Mouse (Mus musculus): Measurements from ENCODE around the gene Lmo2. TPM values are rescaled to one million over a fixed set of nuclear protein-coding genes. Genes with fewer than 3 reads are reported as not detected.
"Not testable (repeated sequence)": the region's sequence is repeated elsewhere in the genome, so short reads cannot be mapped to it uniquely, and the experiment has no call there.

The Lmo2 gene
- polyA plus RNA-seq, 1 experiment from 2014 or later = 27.1 TPM

GRCm38 (mm10) chr2:103989724-103990123, 31.9 kb downstream of the Lmo2 start:
- Histone ChIP-seq H3K27ac (no peak overlapping the region), H3K27me3 (replicated peaks) (0 out of 2 replicates have a peak, but pooled peaks cover 7% of the 10 kb centered on the region), H3K4me2 (no peak overlapping the region), H3K9ac (no peak overlapping the region), H3K4me3 (replicated peaks) (no peak overlapping the region), H3K4me1 (no peaks in the 10 kb centered on the region), H3K9me3 (no peaks in the 10 kb centered on the region), H3K36me3 (no peaks in the 10 kb centered on the region)
- ATAC-seq (ENCODE audit: insufficient read depth, low FRiP score, low read depth) = no peak
- 82% methylated on average over 6 of the region's 6 CpGs for WGBS

- Histone ChIP-seq H3K9ac (no peak overlapping the region), H3K4me2 (no peak overlapping the region), H3K9me3 (no peaks in the 10 kb centered on the region), H3K36me3 (no peaks in the 10 kb centered on the region), H3K4me1 (no peaks in the 10 kb centered on the region), H3K27me3 (replicated peaks) (0 out of 2 replicates have a peak, but pooled peaks cover 7% of the 10 kb centered on the region), H3K4me3 (replicated peaks) (no peak overlapping the region), H3K27ac (no peak overlapping the region)
- ATAC-seq (ENCODE audit: insufficient read depth, low FRiP score, low read depth) = no peak
Observed at GRCm38 (mm10) chr2:103991303-103991702, 33.5 kb downstream of the Lmo2 start.

DNA sequence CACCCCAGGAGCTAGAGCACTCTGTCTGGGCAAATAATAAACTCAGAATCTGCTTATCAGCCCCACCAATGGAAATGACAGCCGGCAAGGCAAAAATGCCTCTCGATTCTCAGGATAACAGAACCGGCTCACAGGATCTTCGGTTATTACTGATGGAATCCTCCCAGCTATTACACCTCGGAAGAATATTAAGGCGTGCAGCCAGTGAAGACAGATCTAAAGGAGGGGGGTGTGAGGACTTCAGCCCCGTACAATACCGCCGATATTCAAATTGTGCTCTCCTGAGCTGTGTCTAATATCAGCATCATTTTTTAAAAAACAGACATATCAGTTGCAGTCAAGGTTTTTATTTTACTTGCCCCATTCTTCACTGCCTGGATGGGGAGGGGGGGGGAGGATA, 34.4 kb downstream of the Lmo2 start:
- Histone ChIP-seq H3K36me3 (no peaks in the 10 kb centered on the region), H3K9me3 (no peaks in the 10 kb centered on the region), H3K4me2 (no peak overlapping the region), H3K4me1 (no peaks in the 10 kb centered on the region), H3K9ac (no peak overlapping the region), H3K27me3 (replicated peaks) (0 out of 2 replicates have a peak, but pooled peaks cover 7% of the 10 kb centered on the region), H3K4me3 (replicated peaks) (no peak overlapping the region), H3K27ac (no peak overlapping the region)
- ATAC-seq (ENCODE audit: insufficient read depth, low FRiP score, low read depth) = no peak
- WGBS = 66% methylated on average over 9 of the region's 9 CpGs

GRCm38 (mm10) chr2:103992618-103993332, 35.0 kb downstream of the Lmo2 start:
- Histone ChIP-seq H3K36me3 (no peaks in the 10 kb centered on the region), H3K27ac (no peak overlapping the region), H3K27me3 (replicated peaks) (0 out of 2 replicates have a peak, but pooled peaks cover 7% of the 10 kb centered on the region), H3K4me1 (no peaks in the 10 kb centered on the region), H3K9me3 (no peaks in the 10 kb centered on the region), H3K9ac (no peak overlapping the region), H3K4me3 (replicated peaks) (no peak overlapping the region), H3K4me2 (no peak overlapping the region)
- WGBS = 37% methylated on average over 17 of the region's 17 CpGs
- no peak for ATAC-seq (ENCODE audit: insufficient read depth, low FRiP score, low read depth)

GRCm38 (mm10) chr2:104001076-104001475, 43.3 kb downstream of the Lmo2 start:
- no peaks in the 10 kb centered on the region for H3K36me3 ChIP-seq
- ATAC-seq (ENCODE audit: insufficient read depth, low FRiP score, low read depth) = no peak
- no peak overlapping the region for H3K9ac ChIP-seq
- H3K4me1 ChIP-seq = no peaks in the 10 kb centered on the region
- H3K27me3 ChIP-seq (replicated peaks) = no peaks in the 10 kb centered on the region; the same call in 1 of the 2 replicates
- no peak overlapping the region for H3K4me3 ChIP-seq (replicated peaks)
- H3K4me2 ChIP-seq = no peak overlapping the region
- whole genome bisulfite sequencing = 24% methylated on average over 2 of the region's 2 CpGs
- no peak overlapping the region for H3K27ac ChIP-seq
- H3K9me3 ChIP-seq = no peaks in the 10 kb centered on the region

DNA sequence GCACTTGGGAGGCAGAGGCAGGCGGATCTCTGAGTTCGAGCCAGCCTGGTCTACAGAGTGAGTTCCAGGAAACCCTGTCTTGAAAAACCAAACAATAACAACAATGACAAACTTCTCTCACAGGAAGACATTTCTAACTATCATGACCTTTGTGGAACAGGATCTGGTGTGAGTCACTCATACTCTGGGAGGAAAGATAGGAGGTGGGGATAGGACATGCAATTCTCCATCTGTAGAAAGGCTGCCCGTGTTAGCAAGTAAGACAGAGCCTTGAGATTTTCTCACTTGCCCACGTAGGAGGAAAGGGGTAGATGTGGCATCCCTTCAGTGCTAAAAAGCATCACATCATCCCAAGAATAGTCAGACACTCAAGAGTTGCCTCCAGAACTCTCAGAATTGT, 44.1 kb downstream of the Lmo2 start:
- Histone ChIP-seq H3K9me3 (no peaks in the 10 kb centered on the region), H3K9ac (no peak overlapping the region), H3K4me2 (no peak overlapping the region), H3K27ac (no peak overlapping the region), H3K27me3 (replicated peaks) (no peaks in the 10 kb centered on the region; the same call in 1 of the 2 replicates), H3K4me3 (replicated peaks) (no peak overlapping the region), H3K4me1 (no peaks in the 10 kb centered on the region), H3K36me3 (no peaks in the 10 kb centered on the region)
- ATAC-seq (ENCODE audit: insufficient read depth, low FRiP score, low read depth) = no peak
- 72% methylated on average over 4 of the region's 4 CpGs for WGBS

DNA sequence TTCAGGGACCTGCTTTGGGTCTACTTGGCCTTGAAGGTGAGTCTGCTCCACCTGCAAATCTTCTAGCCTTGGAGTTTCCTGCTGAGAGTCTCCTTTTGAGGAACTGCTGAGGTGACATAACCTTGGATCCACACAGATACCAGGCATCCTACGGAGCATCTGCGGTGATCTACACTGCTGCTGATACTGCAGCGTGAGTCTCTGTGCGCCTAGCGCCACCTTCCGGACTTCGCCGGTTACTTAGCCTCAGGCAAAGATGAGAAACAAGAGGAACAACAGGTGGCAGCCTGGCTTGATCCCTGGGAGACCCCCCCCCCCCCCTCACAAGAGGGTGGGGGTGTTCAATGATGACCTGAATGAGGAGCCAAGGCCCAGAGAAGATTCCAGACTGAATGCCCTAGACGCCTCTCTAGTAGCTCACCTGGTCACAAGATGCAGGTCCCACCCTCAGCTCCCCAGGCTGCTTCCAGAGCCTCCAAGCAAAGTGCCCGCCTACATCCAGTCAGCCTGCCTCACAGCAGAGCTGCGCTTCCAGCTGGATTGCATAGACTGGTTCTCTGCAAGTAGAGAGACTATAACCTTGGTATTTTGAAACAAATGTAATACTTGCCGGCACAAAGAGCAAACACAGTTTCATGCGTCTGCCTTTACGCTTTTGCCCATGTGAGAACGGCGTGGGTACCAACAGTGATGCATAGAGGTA, 45.1 kb downstream of the Lmo2 start:
- no peaks in the 10 kb centered on the region for H3K4me1 ChIP-seq
- H3K27me3 ChIP-seq (replicated peaks) = no peaks in the 10 kb centered on the region; the same call in 1 of the 2 replicates
- no peaks in the 10 kb centered on the region for H3K9me3 ChIP-seq
- 32% methylated on average over 16 of the region's 16 CpGs for WGBS
- no peak overlapping the region for H3K9ac ChIP-seq
- no peak for ATAC-seq (ENCODE audit: insufficient read depth, low FRiP score, low read depth)
- no peaks in the 10 kb centered on the region for H3K36me3 ChIP-seq
- H3K4me2 ChIP-seq = no peak overlapping the region
- H3K4me3 ChIP-seq (replicated peaks) = no peak overlapping the region
- no peak overlapping the region for H3K27ac ChIP-seq

- no peaks in the 10 kb centered on the region for H3K9me3 ChIP-seq
- H3K27me3 ChIP-seq (replicated peaks) = no peaks in the 10 kb centered on the region; the same call in 1 of the 2 replicates
- H3K4me3 ChIP-seq (replicated peaks) = no peak overlapping the region
- no peak overlapping the region for H3K9ac ChIP-seq
- no peaks in the 10 kb centered on the region for H3K36me3 ChIP-seq
- no peak overlapping the region for H3K4me2 ChIP-seq
- no peaks in the 10 kb centered on the region for H3K4me1 ChIP-seq
- 79% methylated on average over 7 of the region's 7 CpGs for WGBS
- no peak overlapping the region for H3K27ac ChIP-seq
- no peak for ATAC-seq (ENCODE audit: insufficient read depth, low FRiP score, low read depth)
Observed at GRCm38 (mm10) chr2:104007793-104008519, 50.2 kb downstream of the Lmo2 start.

DNA sequence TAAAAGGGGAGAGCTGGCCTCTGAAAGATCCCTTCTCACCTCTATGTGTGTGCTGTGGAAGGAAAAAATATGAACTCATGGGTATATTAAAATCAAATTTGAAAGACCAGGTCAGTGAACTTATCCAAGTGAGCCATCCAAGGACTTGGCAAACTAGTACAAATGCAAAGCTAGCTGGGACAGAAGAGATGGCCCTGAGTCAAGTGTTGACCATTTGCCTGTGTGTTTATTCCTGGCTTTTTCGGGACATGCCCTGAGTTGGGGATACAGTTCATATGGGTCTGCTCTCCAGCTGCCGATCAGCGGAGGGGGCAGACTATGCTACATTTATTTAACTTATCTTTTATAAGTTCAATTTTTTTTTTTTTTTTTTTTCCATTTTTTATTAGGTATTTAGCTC, 51.1 kb downstream of the Lmo2 start:
- H3K36me3 ChIP-seq; H3K4me3 ChIP-seq (replicated peaks); ATAC-seq (ENCODE audit: insufficient read depth, low FRiP score, low read depth); H3K27me3 ChIP-seq (replicated peaks); H3K4me2 ChIP-seq; H3K27ac ChIP-seq; H3K4me1 ChIP-seq; H3K9ac ChIP-seq; H3K9me3 ChIP-seq: not testable (repeated sequence)
- 94% methylated on average over 3 of the region's 3 CpGs for WGBS

- Histone ChIP-seq H3K4me2 (no peak overlapping the region), H3K27ac (no peak overlapping the region), H3K4me3 (replicated peaks) (no peak overlapping the region), H3K9me3 (no peaks in the 10 kb centered on the region), H3K4me1 (peaks cover 3% of the 10 kb centered on the region; the same call in 1 of the 2 replicates), H3K36me3 (no peaks in the 10 kb centered on the region), H3K27me3 (replicated peaks) (no peaks in the 10 kb centered on the region), H3K9ac (no peak overlapping the region)
- WGBS = 79% methylated on average over 7 of the region's 7 CpGs
- no peak for ATAC-seq (ENCODE audit: insufficient read depth, low FRiP score, low read depth)
Observed at GRCm38 (mm10) chr2:104023096-104023495, 65.3 kb downstream of the Lmo2 start.

DNA sequence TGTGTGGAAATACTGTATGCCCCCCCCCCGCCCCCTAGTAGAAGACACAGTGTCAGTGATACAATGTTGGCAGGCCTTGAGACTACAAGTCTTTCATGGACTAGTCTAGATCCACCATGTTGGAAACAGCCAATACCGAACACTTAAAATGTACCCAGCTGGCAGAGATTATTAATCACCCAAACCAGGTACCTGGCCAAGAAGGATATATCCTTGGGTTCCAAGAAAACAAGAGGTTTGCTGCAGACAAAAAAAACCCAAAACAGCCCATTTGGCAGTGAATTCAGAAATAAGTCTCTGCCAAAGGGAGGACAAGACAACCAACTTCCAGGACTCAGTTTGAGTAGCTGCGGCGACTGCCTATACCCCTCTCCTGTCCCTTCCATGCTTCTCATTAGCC, 66.9 kb downstream of the Lmo2 start:
- Histone ChIP-seq H3K27ac (no peak overlapping the region), H3K4me2 (no peak overlapping the region), H3K4me1 (peaks cover 9% of the 10 kb centered on the region; the same call in 1 of the 2 replicates), H3K36me3 (no peaks in the 10 kb centered on the region), H3K9ac (no peak overlapping the region), H3K4me3 (replicated peaks) (no peak overlapping the region), H3K9me3 (no peaks in the 10 kb centered on the region), H3K27me3 (replicated peaks) (no peaks in the 10 kb centered on the region)
- no peak for ATAC-seq (ENCODE audit: insufficient read depth, low FRiP score, low read depth)
- 93% methylated on average over 4 of the region's 4 CpGs for WGBS
